Mouse (Mus musculus) layer of hippocampus, adult 11-12 months (tissue): ENCODE data around the gene H2-Ke6.

Experiments used
- DNase-seq: peaks from one replicate; pipeline ENCODE4 v3.0.0; 2022; ENCODE audit warnings: low spot score

Gene H2-Ke6

DNA sequence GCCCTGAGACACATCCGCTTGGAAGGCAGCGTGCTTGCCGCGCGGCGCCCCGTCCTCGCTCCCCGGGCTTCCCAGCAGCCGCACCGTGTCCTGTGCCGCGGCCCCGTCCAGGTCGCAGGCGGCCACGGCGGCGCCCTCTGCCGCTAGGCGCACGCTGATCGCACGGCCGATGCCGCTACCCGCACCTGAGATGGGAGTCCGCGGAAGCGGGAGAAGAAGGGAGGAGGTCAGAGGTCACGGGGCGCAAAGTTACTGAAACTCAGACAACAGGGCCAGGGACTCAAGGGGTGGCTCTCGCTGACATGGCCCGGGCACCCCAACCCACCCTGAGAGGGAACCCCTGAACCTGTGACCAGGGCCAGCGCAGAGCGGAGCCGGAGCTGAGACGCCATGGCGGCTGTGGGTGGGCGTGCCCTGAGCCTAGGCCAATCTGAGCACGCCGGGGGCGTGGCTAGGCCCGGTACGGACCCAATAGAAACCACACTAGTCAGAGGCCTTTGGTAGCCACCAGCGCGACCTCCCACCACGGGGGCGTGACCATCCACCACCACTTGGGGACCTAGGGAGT is at the start of gene H2-Ke6:
TSS of gene H2-Ke6 (minus strand) at position 405 of the 568 bp plus-strand sequence.
- peak; percentile 95 for DNase-seq

DNA sequence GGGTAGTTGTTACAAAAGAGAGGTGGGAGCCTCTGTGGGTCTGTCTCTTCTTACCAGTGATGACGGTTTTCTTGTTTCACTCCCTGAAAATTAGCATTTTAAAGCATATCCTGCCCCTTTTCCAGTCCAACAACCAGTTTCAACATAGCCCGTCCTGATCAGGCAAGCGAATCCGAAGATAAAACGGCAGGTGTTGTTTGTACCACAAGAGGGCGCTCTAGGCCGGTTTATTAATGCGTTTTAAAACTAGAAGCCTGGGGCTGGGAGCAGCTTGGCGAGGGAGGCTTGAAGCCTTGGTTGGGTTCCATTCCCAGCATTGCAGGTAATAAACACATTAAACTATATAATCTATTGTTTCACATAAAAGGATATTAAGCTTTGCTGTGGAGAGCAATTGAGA is 49.7 kb upstream of the H2-Ke6 start:
- DNase-seq: peak; percentile 78

DNA sequence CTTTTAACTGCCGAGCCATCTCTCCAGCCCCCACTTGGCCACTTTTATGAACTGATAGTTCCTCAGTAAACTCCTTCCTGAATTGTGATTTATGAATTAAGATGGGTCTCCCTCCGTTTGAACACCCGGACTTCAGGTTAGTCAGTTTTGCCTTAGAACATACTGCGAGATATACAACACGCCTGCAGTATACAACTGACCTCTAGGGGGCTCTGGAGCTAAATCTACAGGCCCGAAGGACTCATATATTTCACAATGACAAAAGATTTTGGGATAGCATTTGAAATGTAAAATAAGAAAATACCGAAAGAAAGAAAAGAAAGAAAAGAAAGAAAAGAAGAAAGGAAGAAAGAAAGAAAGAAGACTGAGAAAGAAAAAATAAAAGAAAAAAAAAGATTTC is 47.4 kb upstream of the H2-Ke6 start:
- peak; percentile 84 for DNase-seq

DNA sequence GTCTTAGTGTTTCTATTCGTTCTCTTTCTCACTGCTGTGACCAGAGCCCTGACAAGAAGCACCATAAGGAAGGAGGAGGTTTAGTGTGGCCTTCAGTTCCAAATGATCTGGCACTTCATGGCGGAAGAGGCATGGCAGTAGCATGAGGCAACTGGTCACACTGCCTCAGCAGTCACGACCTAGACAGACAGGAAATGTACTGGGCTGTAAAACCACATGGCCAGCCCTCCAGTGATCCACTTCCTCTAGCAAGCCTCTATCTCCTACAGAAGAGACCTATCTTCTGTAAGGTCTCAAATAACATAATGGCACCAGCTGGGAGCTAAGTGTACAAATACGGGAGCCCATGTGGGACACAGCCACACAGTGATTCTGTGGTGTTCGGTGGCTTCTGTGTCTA is 44.2 kb upstream of the H2-Ke6 start:
- DNase-seq: no peak

DNA sequence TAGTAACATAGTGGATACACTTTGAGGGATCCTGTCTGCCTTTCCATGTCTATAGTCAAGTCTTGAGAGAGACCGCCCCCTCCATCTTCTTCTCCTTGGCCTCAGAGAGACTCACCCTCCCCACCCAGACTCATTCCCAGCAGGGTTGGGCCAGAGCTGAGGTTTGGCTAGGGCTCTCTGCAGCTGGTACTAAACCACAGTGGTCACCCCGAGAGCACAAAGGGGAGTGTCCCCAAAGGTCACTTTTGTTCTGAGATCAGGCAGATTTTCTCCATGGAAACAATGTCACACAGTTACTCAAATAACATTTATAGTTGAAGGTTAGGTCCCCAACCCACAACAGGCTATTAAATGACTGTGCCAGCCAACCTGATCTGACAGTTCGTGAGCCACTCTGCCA is 41.0 kb upstream of the H2-Ke6 start:
- no peak for DNase-seq

DNA sequence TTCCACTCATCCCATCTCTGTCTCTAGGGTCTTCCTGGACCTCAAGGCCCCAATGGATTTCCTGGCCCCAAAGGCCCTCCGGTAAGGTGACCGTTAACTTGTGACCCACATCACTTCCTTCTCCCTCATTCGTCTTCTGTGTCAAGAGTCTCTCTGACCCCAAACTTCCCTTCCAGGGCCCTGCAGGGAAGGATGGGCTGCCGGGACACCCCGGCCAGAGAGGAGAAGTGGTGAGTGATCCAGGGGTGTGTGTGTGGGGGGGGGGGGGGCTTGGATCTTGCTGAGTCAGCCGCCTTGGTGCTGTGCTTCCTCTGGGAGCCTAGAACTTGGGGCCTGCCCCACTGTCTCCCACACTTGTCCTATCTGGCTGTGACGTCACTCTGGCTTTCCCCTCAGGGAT is 29.4 kb upstream of the H2-Ke6 start:
- no peak for DNase-seq

DNA sequence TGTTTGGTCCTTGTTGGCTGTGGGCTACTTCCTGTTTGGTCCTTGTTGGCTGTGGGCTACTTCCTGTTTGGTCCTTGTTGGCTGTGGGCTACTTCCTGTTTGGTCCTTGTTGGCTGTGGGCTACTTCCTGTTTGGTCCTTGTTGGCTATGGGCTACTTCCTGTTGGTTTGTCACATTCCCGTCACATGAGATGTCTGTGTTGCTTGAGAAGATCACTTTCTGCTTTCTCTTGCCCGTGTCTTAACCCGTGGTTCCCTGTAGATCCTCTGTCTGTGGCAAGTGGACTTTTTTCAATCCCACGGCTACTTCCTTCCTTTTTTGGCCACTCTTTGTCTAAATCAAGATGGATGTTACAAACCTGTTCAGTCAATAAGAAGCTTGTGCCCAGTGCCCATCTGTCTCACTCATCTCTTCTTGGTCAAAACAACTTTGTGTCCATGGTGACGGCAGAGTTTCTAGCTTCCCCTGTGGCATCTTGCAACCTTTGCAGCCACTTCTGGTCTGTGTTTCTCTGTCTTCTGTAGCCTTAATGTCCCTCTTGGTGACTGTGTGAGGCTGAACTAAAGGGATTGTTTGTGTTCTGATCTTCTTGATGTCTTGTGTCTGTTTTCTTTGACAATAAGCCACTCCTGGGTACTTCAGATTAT is 19.7 kb upstream of the H2-Ke6 start:
- no peak for DNase-seq

DNA sequence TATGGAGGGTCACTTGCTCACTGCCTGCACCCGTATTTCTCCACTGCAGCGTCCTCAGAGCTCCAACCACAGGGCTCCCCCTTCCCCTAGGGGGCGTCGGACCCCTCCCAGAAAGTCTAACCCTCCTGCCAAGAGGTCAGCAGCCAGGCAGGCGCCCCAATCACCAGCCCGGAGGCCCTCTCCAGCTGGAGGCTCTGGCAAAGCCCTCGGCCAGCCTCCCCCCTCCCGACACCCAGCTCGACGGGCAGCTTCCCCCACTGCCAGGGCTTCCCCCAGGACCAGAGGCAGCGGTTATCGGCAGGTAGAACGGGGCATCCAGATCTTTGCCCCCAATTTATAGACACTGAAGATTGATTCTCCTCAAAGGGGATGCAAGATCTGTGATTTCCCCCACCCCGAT is 18.1 kb upstream of the H2-Ke6 start:
- no peak for DNase-seq

DNA sequence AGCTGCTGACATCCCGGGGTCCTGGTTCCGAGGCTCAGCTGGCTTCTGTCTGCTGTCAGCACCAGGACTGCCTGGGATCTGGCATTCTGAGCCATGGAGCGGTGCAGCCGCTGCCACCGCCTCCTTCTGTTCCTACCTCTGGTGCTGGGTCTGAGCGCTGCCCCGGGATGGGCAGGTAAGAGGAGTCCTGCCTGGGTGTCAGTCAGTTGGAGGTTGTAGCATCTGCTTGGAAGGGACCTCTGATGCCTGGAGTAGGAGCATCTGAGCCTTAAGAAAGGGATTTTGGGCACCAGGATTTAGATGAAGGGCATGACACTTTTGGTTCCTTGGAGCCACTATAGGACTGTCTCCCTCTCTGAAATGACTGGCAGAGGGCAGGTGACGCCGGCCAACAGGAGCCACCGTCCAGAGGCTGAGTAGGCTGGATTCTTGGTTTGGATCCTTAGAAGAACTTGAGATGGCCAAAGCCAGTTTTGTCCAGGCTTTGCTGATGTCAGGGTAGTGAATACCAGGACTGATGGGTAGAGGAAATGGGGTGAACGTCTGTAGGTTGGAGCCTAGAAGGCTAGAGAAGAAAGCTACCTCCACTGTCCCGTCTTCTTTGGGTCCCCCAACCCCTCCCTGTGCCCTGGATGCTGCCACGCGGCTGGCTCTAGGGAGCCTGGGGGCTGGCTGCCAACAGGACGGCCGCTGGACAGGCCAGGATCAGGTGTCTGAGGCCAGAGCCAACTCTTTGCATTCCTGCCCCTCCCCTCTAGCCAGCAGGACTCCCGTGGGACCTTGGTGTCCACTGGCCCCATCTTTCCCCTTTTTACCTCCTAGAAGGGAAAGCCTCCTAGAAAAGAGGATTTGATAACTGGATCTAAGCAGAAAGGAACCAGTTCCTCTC is 11.9 kb upstream of the H2-Ke6 start:
- DNase-seq: peak; percentile 35

DNA sequence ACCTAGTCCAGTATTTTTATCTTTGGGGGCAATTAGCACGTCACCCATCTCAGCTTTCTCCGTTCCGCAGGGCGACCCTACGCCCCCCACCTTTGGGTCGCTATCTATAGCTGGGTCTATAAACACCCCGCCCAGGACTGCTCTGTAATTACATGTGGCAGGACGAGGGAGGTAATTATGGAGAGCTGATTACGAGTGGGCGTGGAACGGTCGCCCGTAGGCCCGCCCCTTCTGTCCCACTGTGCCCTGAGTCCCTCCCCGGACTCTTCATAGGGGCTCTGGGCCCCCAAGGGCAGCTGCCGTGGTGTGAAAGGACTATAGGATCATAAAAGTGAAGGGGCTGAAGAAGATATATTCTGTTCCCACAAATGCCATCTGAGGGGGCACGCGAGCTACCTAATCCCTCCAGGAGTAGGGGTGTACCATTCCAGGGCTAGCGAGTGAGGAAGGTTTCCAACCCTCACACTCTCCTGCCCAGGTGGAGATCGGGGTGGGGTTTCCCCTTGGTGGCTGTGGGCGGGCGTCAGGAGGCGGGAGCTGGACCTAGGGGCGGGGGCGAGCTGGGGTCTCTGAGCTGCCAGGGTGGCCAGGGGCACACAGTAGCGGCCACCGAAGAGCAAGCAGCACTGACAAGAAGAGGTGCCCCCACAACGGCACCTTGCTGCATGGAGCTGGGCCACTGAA is 11.2 kb upstream of the H2-Ke6 start, which contains the start of gene Col11a2:
TSS of gene Col11a2 (plus strand) at position 560 of the 684 bp plus-strand sequence.
- peak; percentile 38 for DNase-seq

DNA sequence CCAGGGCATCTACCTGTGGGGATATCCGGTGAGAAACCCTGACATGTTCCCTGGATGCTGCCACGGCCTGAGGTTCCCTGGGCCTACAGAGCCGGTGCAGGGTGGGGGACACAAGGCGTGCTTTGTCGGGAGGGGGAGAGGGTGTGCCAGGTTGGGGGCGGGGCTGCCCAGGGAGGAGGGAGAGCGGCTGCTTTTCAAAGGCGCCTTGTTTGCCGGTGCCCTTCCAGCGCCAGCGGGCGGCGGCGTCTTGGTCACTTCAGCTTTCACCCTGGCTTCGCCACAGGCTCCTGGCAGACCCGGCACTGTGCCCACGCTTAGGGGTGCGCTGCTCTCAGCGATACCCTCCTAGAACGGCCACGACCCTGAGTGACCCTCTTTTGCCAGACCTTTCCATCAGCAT is 10.6 kb upstream of the H2-Ke6 start:
- peak; percentile 75 for DNase-seq

DNA sequence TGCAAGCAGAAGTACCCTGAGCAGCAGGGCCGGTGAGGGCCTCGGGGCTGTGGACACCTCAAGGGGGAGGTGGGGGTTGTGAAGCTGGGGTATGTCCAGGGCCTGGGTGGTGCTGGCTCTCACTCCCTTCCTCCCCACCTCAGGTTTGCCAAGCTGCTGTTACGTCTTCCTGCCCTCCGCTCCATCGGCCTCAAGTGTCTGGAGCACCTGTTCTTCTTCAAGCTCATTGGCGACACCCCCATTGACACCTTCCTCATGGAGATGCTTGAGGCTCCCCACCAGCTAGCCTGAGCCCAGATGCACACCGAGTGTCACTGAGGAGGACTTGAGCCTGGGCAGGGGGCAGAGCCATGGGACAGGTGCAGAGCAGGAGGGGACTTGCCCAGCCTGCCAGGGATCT is 9.4 kb upstream of the H2-Ke6 start:
- peak; percentile 12 for DNase-seq

DNA sequence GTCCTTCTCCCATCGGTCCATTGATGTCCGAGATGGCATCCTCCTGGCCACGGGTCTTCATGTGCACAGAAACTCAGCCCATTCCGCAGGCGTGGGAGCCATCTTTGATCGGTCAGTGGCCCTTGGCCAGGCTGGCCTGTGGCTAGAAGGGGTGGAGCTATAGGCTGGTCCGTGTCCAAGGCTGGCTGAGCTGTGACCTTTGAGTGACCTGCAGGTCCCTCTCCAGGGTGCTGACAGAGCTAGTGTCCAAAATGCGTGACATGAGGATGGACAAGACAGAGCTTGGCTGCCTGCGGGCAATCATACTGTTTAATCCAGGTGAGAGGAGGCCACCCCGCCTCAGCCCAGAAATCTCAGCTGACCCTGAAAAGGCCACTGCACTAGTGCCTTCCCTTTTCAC is 8.8 kb upstream of the H2-Ke6 start:
- peak; percentile 45 for DNase-seq

DNA sequence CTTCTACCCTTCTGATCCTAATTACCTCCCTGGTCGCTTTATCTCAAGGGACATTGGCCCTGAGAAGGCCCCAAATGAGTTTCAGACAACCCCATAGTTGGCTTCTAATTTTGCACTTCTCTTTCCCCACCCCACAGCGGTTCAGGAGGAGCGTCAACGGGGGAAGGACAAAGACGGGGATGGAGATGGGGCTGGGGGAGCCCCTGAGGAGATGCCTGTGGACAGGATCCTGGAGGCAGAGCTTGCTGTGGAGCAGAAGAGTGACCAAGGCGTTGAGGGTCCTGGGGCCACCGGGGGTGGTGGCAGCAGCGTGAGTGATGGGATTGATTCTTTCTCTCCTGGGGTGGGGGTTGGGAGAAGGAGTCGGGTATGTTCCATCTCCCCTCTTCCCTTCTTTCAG is 7.7 kb upstream of the H2-Ke6 start:
- no peak for DNase-seq

DNA sequence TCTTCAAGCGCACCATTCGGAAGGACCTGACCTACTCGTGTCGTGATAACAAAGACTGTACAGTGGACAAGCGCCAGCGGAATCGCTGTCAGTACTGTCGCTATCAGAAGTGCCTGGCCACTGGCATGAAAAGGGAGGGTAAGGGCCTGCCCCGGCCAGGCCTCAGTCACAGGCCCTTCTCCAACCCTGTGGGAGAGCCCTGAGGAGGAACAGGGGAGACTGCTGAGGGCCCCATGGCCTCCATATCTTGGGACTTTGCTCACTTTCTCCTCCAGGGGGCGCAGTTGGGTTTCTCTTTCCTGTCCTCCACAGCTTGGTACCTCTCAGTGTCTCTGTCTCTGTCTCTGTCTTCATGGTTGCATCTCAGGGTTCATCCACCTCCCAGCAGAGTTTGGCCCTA is 6.2 kb upstream of the H2-Ke6 start:
- peak; percentile 73 for DNase-seq

DNA sequence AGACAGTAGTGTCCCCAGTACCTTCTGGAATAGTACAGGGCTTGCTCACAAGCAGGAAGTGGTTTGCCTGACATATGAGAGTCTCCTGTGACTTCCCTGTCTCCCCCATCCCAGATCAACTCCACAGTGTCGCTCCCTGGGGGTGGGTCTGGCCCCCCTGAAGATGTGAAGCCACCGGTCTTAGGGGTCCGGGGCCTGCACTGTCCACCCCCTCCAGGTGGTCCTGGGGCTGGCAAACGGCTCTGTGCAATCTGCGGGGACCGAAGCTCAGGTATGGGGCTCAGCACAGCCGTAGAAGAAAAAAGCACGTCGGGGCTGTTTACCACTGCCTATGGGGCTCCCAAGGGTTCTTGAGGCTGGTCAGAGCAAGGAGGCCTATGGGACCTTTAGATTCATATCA is 5.6 kb upstream of the H2-Ke6 start:
- peak; percentile 14 for DNase-seq

DNA sequence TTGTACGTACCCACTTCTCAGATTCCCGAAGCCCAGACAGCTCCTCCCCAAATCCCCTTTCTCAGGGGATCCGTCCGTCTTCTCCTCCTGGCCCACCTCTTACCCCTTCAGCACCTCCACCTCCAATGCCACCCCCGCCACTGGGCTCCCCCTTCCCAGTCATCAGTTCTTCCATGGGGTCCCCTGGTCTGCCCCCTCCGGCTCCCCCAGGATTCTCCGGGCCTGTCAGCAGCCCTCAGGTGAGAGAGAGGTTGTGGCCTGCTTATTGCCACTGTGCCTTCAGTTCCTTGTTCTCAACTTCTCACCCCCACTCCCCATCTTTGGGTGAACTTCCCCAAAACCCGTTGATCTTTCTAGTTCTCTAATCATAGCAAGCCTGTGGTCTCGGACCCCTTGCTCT is 4.9 kb upstream of the H2-Ke6 start:
- peak; percentile 35 for DNase-seq

DNA sequence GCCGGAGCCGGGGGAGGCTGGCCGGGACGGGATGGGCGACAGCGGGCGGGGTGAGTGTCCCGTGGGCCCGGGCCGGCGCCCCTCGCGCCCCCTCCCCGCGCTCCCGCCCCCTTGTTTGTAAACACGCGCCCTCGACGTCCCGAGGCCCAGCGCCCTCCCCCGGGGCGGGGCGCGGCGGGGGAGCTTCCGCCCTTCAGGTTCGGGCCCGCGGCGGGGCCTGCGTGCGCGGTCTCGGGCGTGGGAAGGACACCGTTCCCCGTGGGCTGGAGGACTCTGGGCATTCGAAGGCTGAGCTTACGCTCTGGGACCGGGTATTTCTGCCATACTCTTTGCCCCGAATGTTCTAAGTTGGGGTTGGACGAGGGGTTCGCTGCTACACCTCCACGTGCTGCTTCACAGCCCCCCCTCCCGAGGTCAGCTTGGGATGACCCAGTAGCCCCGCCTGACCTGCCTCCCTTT is 4.3 kb upstream of the H2-Ke6 start:
- DNase-seq: no peak

DNA sequence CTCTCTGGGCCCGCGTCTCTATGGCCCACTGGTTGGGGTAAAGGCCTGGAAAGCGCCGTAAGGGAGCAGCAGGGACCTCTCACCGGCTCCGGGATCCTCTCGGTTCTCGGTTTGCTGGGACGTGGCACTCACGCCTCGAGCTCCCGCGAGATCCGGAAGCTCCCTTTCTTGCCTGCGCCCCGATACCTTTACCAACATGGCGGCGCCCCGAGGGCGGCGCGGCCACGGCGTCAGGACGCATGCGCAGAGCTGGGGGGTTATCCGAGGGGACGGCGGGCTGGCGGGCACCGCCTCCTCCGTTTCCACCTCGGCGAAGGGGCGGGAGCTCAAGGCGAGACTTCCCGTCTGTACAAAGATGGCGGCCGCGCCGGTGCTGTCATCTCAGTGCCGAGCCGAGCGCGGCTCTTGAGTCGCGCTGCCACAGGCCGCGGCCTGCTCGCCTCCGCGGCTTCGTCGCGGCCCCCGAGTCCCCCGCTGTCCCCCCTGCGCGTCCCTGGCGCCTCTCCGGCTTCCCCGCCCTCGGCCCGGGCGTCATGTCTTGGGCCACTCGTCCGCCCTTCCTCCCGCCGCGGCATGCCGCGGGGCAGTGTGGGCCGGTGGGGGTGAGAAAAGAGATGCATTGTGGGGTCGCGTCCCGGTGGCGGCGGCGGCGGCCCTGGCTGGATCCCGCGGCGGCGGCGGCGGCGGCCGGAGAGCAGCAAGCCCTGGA is 3.8 kb upstream of the H2-Ke6 start, which contains the start of the genes Slc39a7 and Rxrb:
TSS of gene Slc39a7 (minus strand) at position 218 of the 709 bp plus-strand sequence.
TSS of gene Rxrb (plus strand) at position 348 of the 709 bp plus-strand sequence.
- DNase-seq: peak; percentile 98

DNA sequence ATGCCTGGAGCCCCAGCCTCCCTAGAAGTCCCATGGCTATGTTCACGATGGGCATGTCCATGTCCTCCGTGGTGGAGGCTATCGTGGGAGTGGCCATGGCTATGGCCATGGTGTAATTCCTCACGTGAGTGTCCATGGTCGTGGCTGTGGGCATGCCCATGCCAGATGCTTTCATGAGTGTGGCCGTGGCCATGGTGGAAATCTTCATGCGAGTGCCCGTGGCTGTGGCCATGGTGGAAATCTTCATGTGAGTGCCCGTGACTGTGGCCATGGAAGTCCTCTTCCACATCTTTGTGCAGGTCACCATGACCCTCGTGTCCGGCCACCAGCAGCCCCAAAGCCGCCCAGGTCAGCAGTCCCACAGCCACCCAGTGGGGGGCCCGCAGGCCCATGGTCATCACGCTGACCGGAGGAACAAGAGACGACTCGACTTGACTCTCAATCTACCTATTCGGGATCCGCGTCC is 3.0 kb upstream of the H2-Ke6 start:
- no peak for DNase-seq

DNA sequence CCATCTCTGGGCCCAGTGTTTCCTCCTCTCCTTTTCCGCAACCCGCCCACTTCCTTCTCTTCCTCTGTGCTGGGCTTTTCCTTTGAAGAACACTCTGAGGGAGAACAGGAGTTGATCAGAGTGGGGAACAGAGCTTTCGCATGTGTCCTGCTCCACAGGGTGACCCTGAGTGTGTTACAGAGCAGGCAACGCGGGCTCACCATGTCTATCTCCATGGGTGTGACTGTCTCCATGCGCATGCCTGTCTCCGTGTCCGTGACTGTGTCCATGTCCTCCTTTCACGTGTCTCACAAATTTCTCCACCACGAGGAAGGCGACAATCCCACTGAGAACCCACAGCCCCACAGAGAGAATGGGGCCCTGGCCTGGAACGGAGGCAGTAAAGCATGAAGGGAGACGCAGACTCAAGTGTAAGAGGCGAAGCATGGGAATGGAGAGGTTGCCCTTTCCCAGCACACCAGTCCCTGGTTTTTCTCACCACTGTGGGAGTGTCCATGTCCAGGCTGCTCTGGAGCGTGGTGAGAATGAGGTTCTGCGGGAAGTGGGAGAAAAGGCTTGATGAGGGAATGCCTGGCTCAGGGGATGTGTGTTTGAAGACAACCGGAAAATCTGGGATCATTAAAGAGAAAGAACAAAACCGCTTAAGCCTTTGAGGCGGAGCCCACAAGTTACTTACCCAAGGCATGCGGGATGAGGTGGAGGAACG is 2.2 kb upstream of the H2-Ke6 start:
- DNase-seq: peak; percentile 17
